Mouse (Mus musculus) spleen, adult 2 months (tissue): ENCODE results near the gene Iqschfp. TPM values are rescaled to one million over a fixed set of nuclear protein-coding genes. Genes with fewer than 3 reads are reported as not detected.

Experiments used
- DNase-seq, 2 experiments: peaks; one replicate each; pipeline versions ENCODE4 v3.0.0 to v3.0.0-alpha.2; 2012 to 2021; ENCODE audit warnings: low spot score in 2 of 2, low read depth in 1 of 2
- H3K27ac ChIP-seq: fragments of 200-500 bp; 2 replicates; pipeline ENCODE4 v1.5.1; 2012; ENCODE audit warnings: low read length, inconsistent platforms; ENCODE audit not compliant: insufficient read depth
- H3K27me3 ChIP-seq: fragments of 200-500 bp; 2 replicates; pipeline ENCODE4 v1.6.1; 2012; ENCODE audit warnings: mild to moderate bottlenecking, moderate library complexity, low read length, inconsistent platforms; ENCODE audit not compliant: control insufficient read depth, insufficient read depth
- H3K36me3 ChIP-seq: fragments of 200-500 bp; 2 replicates; pipeline ENCODE4 v1.6.1; 2012; ENCODE audit warnings: mild to moderate bottlenecking, low read length, inconsistent platforms; ENCODE audit not compliant: control insufficient read depth, insufficient read depth
- H3K4me1 ChIP-seq: fragments of 200-500 bp; 2 replicates; pipeline ENCODE4 v1.6.1; 2011; ENCODE audit warnings: inconsistent platforms; ENCODE audit not compliant: control insufficient read depth, insufficient read depth, insufficient read length
- H3K4me3 ChIP-seq: fragments of 200-500 bp; 2 replicates; pipeline ENCODE4 v1.5.1; 2011; ENCODE audit warnings: mild to moderate bottlenecking, inconsistent platforms; ENCODE audit not compliant: insufficient read depth, insufficient read length; ENCODE audit errors: extremely low read depth
- CTCF ChIP-seq: fragments of 200-500 bp; IDR thresholded peaks from 2 replicates; pipeline ENCODE4 v1.5.1; 2011; ENCODE audit warnings: mild to moderate bottlenecking, inconsistent platforms; ENCODE audit not compliant: insufficient read depth, insufficient read length, insufficient replicate concordance; ENCODE audit errors: extremely low read depth
- POLR2A ChIP-seq: fragments of 200-500 bp; IDR thresholded peaks from 2 replicates; pipeline ENCODE4 v1.6.1; 2011; ENCODE audit warnings: low read depth, low read length, inconsistent platforms
- WGBS: fragments of 180-500 bp; shearing (Covaris S2); methylation state at CpG from one replicate; pipeline ENCODE4 v1.1.7; 2018; 5-methylcytosine and 5-hydroxymethylcytosine counted together
- polyA plus RNA-seq: library from polyadenylated mRNA; depleted of rRNA; stranded (reverse); fragments of >200 nt; gene quantifications from 2 replicates; pipeline ENCODE4 v1.2.3, GENCODE M21; 2012

Gene Iqschfp
- polyA plus RNA-seq, 1 experiment = not detected

DNA sequence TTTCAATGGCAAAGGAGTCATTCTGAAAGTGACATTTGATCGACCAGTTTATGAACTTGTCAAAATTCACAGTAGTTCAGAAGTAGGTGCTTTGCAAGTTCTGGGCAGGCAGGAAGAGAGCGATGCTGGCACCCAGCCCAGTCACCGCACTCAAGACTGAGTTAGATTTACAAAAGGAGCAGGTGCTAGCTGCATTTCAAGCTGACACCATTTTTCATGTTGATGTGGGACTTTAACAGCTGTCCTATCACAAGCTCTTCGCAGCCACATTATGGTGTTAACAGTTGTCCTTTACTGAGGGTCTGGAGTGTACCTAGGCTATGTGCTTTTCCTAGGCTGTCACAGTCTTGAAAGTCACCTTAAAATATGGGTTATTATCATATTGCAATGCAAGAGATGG lies 354.1 kb downstream of the Iqschfp start:
- no peak for DNase-seq
- no peaks in the 10 kb centered on the region for H3K27me3 ChIP-seq
- H3K36me3 ChIP-seq = no peaks in the 10 kb centered on the region
- no peak overlapping the region for H3K4me3 ChIP-seq
- TF ChIP-seq POLR2A (no peak), CTCF (no peak)
- no peak overlapping the region for H3K27ac ChIP-seq
- WGBS = 78% methylated on average over 4 of the region's 4 CpGs
- no peaks in the 10 kb centered on the region for H3K4me1 ChIP-seq

DNA sequence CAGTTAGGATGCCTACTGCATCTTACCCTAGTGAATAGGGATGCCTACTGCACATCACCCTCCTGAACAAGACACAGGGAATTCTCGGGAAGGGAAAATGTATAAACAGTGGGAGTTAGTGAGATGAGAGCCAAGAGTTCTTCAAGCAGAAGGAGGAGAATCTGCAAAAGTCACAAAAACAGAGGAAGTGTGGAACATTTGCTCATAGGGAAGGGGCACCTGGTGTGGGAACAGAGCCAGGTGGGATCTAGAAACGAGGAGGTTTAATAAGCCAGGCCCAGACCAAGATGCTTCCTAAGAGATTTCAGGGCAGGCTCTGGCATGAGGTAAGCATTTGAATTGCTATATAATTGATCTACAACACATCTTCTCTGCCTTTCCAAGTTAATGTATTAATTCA lies 358.6 kb downstream of the Iqschfp start:
- H3K27ac ChIP-seq = no peak overlapping the region
- no peaks in the 10 kb centered on the region for H3K27me3 ChIP-seq
- no peak for TF ChIP-seq CTCF
- no peak for TF ChIP-seq POLR2A
- H3K4me1 ChIP-seq = no peaks in the 10 kb centered on the region
- no peak overlapping the region for H3K4me3 ChIP-seq
- H3K36me3 ChIP-seq = no peaks in the 10 kb centered on the region
- 69% methylated on average over 2 of the region's 2 CpGs for WGBS
- DNase-seq = no peak

DNA sequence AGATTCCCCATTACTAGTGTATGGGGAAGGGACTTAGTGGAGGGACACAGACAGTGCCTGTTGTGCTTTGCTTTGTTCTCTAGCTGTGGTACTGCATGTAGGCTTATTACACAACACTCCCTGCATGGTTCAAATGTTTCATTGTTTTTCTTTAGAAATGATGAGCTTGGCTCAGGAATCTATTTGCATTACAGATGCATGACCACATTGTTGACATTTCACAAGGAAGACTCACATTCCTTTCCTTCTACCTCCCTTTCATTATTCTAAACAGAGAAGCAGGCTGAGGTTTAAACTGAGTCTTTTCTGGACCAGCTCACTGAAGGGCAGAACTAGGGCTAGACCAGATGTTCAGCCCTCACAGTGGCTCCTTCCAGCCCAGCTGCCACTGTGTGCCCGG lies 360.3 kb downstream of the Iqschfp start:
- Histone ChIP-seq H3K4me3 (no peak overlapping the region), H3K27me3 (no peaks in the 10 kb centered on the region), H3K36me3 (no peaks in the 10 kb centered on the region), H3K27ac (no peak overlapping the region), H3K4me1 (no peaks in the 10 kb centered on the region)
- TF ChIP-seq CTCF (no peak), POLR2A (no peak)
- WGBS = 81% methylated on average over 1 of the region's 1 CpGs
- DNase-seq = no peak

GRCm38 (mm10) chr3:68262304-68262703 lies 370.3 kb downstream of the Iqschfp start:
- H3K36me3 ChIP-seq = no peaks in the 10 kb centered on the region
- H3K4me1 ChIP-seq = no peaks in the 10 kb centered on the region
- 83% methylated on average over 6 of the region's 6 CpGs for WGBS
- H3K4me3 ChIP-seq = no peak overlapping the region
- no peak overlapping the region for H3K27ac ChIP-seq
- no peaks in the 10 kb centered on the region for H3K27me3 ChIP-seq
- TF ChIP-seq CTCF = no peak
- TF ChIP-seq POLR2A = no peak
- no peak for DNase-seq

DNA sequence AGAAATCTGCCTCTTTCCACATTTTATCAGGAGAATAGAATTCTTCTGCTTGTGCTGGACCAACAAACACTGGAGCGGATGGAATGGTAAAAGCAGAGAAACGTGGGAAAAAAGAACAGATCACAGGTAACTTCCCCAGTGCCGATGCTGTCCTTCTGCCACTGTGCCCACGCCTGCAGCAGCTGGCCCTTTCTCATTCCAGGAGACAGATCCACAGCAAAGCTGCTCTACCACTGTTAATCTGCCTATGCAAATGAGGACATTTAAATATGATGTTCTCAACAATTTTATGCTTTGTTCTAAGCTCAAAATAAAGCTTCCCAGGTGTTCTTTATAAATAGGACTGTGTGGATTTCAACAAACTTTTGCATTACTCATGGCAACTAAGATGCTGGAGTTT lies 375.9 kb downstream of the Iqschfp start:
- 85% methylated on average over 4 of the region's 4 CpGs for WGBS
- no peaks in the 10 kb centered on the region for H3K4me1 ChIP-seq
- DNase-seq = no peak
- H3K4me3 ChIP-seq = no peak overlapping the region
- no peak for TF ChIP-seq CTCF
- TF ChIP-seq POLR2A = no peak
- H3K27ac ChIP-seq = no peak overlapping the region
- no peaks in the 10 kb centered on the region for H3K27me3 ChIP-seq
- no peaks in the 10 kb centered on the region for H3K36me3 ChIP-seq

- H3K36me3 ChIP-seq = no peaks in the 10 kb centered on the region
- no peak for DNase-seq
- H3K4me1 ChIP-seq = no peaks in the 10 kb centered on the region
- no peak overlapping the region for H3K27ac ChIP-seq
- no peak overlapping the region for H3K4me3 ChIP-seq
- 89% methylated on average over 4 of the region's 4 CpGs for WGBS
- TF ChIP-seq CTCF (no peak), POLR2A (no peak)
- no peaks in the 10 kb centered on the region for H3K27me3 ChIP-seq
Observed at GRCm38 (mm10) chr3:68269251-68269650, 377.2 kb downstream of the Iqschfp start.

GRCm38 (mm10) chr3:68270246-68270645 lies 378.2 kb downstream of the Iqschfp start:
- no peak for DNase-seq
- Histone ChIP-seq H3K36me3 (no peaks in the 10 kb centered on the region), H3K27me3 (no peaks in the 10 kb centered on the region), H3K4me1 (no peaks in the 10 kb centered on the region), H3K4me3 (no peak overlapping the region), H3K27ac (no peak overlapping the region)
- WGBS = 87% methylated on average over 6 of the region's 6 CpGs
- TF ChIP-seq CTCF = no peak
- no peak for TF ChIP-seq POLR2A
